Mouse (Mus musculus) common myeloid progenitor, adult 5-6 weeks (primary cell): Measurements from ENCODE around the gene Nfat5. TPM values are rescaled to one million over a fixed set of nuclear protein-coding genes. Genes with fewer than 3 reads are reported as not detected.

Experiments used
- ATAC-seq: replicated peaks from 2 replicates; pipeline ENCODE4 v1.8.0; 2016; ENCODE audit warnings: low read depth, mild to moderate bottlenecking, moderate TSS enrichment, inconsistent platforms; ENCODE audit not compliant: poor library complexity, severe bottlenecking
- total RNA-seq: library from RNA; stranded (forward); fragments of 200-1000, 187-1606 nt; gene quantifications from 2 replicates; pipeline ENCODE4 v1.2.3, GENCODE M21; 2017

The Nfat5 gene
- total RNA-seq = 16.0 and 35.4 TPM in 2 replicates

- peak; percentile 90 for ATAC-seq
These were observed at the start of gene Nfat5 for GRCm38 (mm10) chr8:107292928-107293601. Gene Nfat5 (plus strand): TSS chr8:107293470.

GRCm38 (mm10) chr8:107244218-107244617, 49.1 kb upstream of the Nfat5 start:
- no peak for ATAC-seq

GRCm38 (mm10) chr8:107248456-107248855, 44.8 kb upstream of the Nfat5 start:
- no peak for ATAC-seq

- ATAC-seq = no peak
These were observed 41.7 kb upstream of the Nfat5 start for GRCm38 (mm10) chr8:107251481-107252104.

GRCm38 (mm10) chr8:107253121-107253520, 40.1 kb upstream of the Nfat5 start:
- no peak for ATAC-seq

- peak; percentile 79 for ATAC-seq
These were observed 38.9 kb upstream of the Nfat5 start for GRCm38 (mm10) chr8:107254403-107254802.

- no peak for ATAC-seq
These were observed 38.3 kb upstream of the Nfat5 start for GRCm38 (mm10) chr8:107254951-107255457.

GRCm38 (mm10) chr8:107257223-107257622, 36.0 kb upstream of the Nfat5 start:
- ATAC-seq = no peak

- no peak for ATAC-seq
These were observed 33.1 kb upstream of the Nfat5 start for GRCm38 (mm10) chr8:107260120-107260519.

GRCm38 (mm10) chr8:107261172-107261571, 32.1 kb upstream of the Nfat5 start:
- no peak for ATAC-seq

- no peak for ATAC-seq
These were observed 31.1 kb upstream of the Nfat5 start for GRCm38 (mm10) chr8:107262046-107262705.

GRCm38 (mm10) chr8:107265811-107266210, 27.5 kb upstream of the Nfat5 start:
- no peak for ATAC-seq

- ATAC-seq = no peak
These were observed 24.8 kb upstream of the Nfat5 start for GRCm38 (mm10) chr8:107268501-107268900.

GRCm38 (mm10) chr8:107269191-107269590, 24.1 kb upstream of the Nfat5 start:
- ATAC-seq = peak; percentile 39

- peak; percentile 80 for ATAC-seq
These were observed 23.6 kb upstream of the Nfat5 start for GRCm38 (mm10) chr8:107269617-107270139.

GRCm38 (mm10) chr8:107270287-107270686, 23.0 kb upstream of the Nfat5 start:
- no peak for ATAC-seq

GRCm38 (mm10) chr8:107270751-107271150, 22.5 kb upstream of the Nfat5 start:
- no peak for ATAC-seq

- ATAC-seq = peak; percentile 52; the same call in 1 of the 2 replicates
These were observed 15.9 kb upstream of the Nfat5 start for GRCm38 (mm10) chr8:107277323-107277883.

GRCm38 (mm10) chr8:107278571-107278970, 14.7 kb upstream of the Nfat5 start:
- no peak for ATAC-seq

GRCm38 (mm10) chr8:107286686-107287085, 6.6 kb upstream of the Nfat5 start:
- no peak for ATAC-seq
